Mouse (Mus musculus): Measurements from ENCODE around the gene Rmdn3. TPM values are rescaled to one million over a fixed set of nuclear protein-coding genes. Genes with fewer than 3 reads are reported as not detected.

Rmdn3 gene
- total RNA-seq (2023): 10 to 100 TPM; 15.4 to 16.4 TPM

DNA sequence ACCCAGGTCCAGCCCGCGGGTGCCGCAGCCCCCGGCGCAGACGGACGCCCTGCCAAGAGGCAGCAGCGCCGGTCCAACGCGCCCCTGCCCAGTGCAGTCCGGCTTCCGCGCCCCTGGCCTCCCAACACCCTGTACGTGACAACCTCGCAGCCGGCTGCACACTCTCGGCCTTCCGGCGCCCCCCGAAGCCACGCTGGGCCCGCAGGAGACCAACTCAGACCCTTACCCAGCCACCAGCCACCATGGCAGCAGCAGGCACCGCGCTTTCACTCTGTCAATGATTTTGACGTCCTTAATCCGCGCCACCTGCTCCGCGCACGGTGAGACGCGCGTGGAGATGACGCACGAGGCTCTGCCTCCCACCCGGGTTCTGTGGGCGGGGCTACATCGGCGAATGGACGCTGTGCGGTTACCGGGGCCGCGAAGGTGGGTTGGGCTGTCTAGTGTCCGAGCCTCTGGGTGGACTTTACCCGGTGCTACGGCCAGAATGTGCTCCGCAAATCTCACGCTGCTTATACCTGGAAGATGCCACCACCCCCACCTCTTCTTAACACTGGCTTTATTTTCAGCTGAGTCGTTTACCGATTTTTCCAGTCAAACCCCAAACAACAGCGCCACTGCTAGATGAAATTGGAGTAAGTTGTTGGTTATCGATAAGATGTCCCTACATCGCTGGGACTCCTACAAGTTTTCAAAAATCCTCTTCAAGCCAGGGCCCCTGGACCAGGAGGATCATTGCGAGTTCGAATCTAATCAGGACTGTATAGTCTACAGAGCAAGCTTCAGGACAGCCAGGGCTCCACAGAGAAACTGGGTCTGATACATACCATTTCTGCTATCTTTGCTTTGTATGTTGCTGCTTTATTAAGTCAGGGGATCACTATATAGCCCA, at the start of gene Rmdn3:
TSS of gene Rmdn3 (minus strand) at position 354 of the 892 bp plus-strand sequence.

DNA sequence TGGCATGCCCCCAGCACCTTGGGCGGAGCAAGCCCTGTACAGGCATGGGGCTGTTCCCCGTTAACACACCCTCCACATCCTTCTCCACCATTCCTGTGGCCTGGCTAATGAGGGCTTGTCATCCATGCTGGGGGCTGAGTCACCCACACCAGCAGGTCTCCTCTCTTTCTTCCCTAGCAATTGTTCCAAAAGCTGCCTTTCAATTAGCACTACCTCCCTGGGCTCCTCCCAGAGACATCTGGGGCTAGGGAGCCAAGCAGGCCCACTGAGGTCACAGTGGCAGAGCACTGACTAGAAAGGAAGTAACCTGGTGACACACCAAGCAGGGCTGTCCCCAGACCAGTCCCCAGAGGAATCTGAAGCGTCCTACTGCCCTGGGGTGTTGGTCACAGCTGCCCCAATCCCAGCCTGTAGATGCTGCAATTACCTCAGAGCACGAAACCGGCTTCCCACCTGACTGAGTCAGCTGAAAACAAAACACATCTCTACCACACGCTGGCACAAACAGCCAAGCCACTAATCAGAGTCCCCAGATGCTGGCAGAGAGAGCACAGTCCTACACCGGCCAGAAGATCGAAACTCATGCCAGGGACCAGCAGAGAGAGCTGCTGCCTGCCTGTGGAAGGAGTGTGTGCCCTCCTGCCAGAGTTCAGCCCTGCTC, 17.3 kb upstream of the Rmdn3 start, which contains the start of gene Gm14137:
TSS of gene Gm14137 (plus strand) at position 519 of the 661 bp plus-strand sequence.

DNA sequence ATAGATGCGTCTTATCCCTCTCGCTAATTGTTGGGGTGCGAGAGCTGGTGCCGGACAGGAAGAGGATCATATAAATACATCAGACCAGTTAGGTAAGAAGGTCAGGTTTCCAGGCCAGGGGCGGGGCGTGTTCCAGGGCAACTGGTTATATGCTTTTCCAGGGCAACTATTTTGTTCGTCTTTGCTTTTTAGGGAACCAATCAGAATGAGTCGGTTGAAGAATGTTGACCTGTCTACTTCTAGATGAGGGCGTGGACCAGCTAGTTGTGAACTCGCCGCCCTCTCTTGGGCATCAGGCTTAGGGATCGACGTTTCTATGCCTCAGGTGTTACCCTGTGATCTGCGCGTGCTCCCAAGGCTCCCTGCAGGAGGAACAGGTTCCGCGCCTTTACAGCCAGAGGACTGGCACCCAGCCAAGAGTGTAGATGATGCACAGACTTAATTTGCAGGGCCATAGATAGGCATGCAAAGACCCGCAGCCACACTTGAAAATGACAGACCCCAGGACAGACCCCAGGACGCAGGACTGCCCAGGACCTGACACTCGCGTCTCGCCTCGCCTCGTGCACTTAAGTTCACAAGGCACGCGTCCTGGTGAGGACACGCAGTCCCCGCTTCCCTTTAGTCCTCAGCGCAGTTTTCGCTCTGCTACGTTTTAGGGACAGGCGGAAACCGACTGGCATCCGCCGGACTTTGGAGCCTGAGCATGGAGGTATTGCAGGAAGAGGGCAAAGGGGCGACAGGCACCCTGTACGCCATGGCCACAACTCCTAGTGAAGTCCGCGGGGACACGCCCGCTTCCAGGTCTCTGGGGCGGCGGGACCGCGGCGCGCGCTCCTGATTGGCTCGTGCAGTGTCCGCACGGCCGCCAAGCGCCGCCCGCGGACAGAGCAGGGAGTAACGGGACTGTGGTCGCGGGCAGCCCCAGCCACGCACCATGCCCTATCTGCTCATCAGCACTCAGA, 10.3 kb upstream of the Rmdn3 start, which contains the start of gene Gchfr:
TSS of gene Gchfr (plus strand) at position 873 of the 965 bp plus-strand sequence.

DNA sequence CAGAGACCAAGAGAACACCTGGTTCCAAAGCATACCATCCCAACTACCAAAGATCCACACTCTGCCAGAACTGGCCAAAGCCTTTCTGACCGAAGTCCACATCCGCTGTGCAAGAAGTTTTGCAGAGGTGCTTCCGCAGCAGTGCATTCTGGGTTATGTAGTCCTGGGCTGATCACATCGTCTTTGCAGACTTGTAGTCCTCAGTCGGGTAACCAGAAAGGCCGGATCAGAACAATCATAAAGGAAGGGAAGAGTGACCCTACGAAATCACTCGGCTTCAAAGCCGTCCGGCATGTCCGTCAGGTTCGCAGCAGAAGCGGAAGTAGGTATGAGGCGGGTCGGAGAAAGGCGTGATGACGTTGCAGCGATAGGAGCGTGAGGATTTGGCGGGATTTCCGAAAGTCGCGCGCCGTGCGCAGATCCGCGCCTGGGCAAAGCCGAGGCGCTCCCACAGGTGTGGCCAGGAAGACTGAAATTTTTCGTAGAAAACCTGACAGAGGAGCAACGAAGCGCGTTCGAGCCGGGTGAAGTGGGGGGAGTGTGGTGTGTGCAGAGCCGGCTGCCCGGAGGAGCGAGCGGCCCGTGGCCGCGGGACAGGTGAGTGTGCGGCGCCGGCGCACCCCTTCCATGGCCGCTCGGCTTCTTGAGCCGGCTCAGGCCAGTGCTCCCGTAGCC, 44.3 kb downstream of the Rmdn3 start, which contains the start of gene Rad51:
TSS of gene Rad51 (plus strand) at position 356 of the 675 bp plus-strand sequence.

Other genes starting within 250 kb of the Rmdn3 start
- 1 to 10 TPM; 7.0 to 8.8 TPM for gene Chst14, start 230.5 kb downstream of the Rmdn3 start, total RNA-seq (2023)
- gene Ccdc32, start 127.6 kb downstream of the Rmdn3 start, total RNA-seq (2023): 10 to 100 TPM; 10.7 to 14.7 TPM
- gene Rpusd2, start 122.2 kb downstream of the Rmdn3 start, total RNA-seq (2023): 1 to 10 TPM; 3.9 to 5.4 TPM
- 1 to 10 TPM; 1.4 to 2.3 TPM for gene Knl1, start 109.9 kb downstream of the Rmdn3 start, total RNA-seq (2023)
- under 1 TPM in 1 of 2 experiments, not detected in 1; 0.18 TPM for gene Rad51, start 44.2 kb downstream of the Rmdn3 start, total RNA-seq (2023)
- gene Gchfr, start 10.7 kb upstream of the Rmdn3 start, total RNA-seq (2023): not detected
- not detected for gene Gm14137, start 17.5 kb upstream of the Rmdn3 start, total RNA-seq (2023)
- 10 to 100 TPM; 23.0 to 24.6 TPM for gene Zfyve19, start 51.6 kb upstream of the Rmdn3 start, total RNA-seq (2023)
- gene Dnajc17, start 51.8 kb upstream of the Rmdn3 start, total RNA-seq (2023): 10 to 100 TPM; 14.9 to 21.4 TPM
- gene Ppp1r14d, start 72.9 kb upstream of the Rmdn3 start, total RNA-seq (2023): not detected
- gene Spint1, start 80.3 kb upstream of the Rmdn3 start, total RNA-seq (2023): 1 to 10 TPM; 2.8 to 3.5 TPM
- 1 to 10 TPM; 1.2 to 1.3 TPM for gene Rhov, start 114.2 kb upstream of the Rmdn3 start, total RNA-seq (2023)
- gene Vps18, start 131.7 kb upstream of the Rmdn3 start, total RNA-seq (2023): 10 to 100 TPM; 50.9 to 55.5 TPM
- under 1 TPM in 1 of 2 experiments, not detected in 1; 0.27 TPM for gene Dll4, start 168.8 kb upstream of the Rmdn3 start, total RNA-seq (2023)
- gene Chac1, start 194.2 kb upstream of the Rmdn3 start, total RNA-seq (2023): not detected